Mouse (Mus musculus): ENCODE data around the gene Gm9887.
"Not testable (repeated sequence)": the region's sequence is repeated elsewhere in the genome, so short reads cannot be mapped to it uniquely, and the experiment has no call there.

The Gm9887 gene

GRCm38 (mm10) chr12:69386281-69386732 lies 14.0 kb upstream of the Gm9887 start:
- not testable (repeated sequence) for DNase-seq (ENCODE audit: low read depth, low spot score)

DNA sequence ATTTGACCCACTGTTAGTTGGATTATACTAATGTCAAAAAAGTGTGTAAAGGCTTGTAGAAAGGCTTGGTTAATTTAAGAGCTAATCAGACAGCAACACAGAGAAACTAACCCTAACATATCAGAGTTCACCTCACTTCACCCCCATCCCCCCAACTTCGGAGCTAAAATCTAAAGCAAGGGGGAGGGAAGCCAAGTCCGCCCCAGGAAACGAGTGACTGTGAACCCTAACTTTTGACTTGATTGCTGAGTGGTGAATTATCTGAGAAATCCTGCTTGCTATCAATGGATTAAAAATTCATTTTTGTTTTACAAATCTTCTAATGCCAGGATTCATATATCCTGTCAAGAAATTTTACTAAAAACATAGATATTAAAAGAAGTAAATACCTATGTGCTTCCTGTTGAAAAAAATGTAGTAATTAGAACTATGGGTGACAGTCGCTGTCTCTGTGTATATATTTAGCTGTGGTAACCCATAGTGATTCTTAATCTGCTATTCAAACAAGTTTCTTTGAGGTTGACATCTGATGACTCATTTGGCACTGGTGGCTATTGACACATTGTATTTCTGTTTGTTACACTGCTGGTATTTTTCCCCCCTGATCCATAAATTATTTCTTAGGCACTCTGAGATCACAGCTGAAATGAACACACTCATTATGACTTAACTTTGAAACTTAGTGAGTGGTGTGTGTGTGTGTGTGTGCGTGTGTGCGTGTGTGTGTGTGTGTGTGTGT lies 13.5 kb upstream of the Gm9887 start:
- peak; percentile 67 for DNase-seq (ENCODE audit: low read depth, low spot score)

DNA sequence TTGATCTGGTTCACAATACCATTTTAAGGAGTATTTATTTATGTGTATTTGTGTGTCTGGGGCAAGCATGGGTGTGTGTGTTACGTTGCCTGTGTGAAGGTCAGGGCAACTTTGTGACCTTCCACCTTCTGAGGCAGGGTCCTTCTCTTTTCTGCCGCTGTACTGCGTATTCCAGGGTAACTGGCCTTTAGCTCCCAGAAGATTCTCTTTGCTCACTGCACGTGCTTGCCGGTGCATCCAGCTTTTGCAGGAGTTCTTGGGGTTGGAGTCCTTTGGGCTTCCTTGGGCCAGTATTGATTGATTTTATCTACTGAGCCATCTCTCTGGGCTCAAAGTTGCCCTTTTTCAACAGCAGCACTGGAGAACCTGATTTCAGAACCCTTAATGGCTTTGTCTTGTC lies 12.3 kb upstream of the Gm9887 start:
- no peak for DNase-seq (ENCODE audit: low read depth, low spot score)

GRCm38 (mm10) chr12:69382880-69383279 lies 10.6 kb upstream of the Gm9887 start:
- DNase-seq (ENCODE audit: low read depth, low spot score): no peak

- DNase-seq (ENCODE audit: low read depth, low spot score): no peak
Observed at GRCm38 (mm10) chr12:69378558-69379454, 6.5 kb upstream of the Gm9887 start.

- DNase-seq (ENCODE audit: low read depth, low spot score): not testable (repeated sequence)
Observed at GRCm38 (mm10) chr12:69377636-69378035, 5.4 kb upstream of the Gm9887 start.

DNA sequence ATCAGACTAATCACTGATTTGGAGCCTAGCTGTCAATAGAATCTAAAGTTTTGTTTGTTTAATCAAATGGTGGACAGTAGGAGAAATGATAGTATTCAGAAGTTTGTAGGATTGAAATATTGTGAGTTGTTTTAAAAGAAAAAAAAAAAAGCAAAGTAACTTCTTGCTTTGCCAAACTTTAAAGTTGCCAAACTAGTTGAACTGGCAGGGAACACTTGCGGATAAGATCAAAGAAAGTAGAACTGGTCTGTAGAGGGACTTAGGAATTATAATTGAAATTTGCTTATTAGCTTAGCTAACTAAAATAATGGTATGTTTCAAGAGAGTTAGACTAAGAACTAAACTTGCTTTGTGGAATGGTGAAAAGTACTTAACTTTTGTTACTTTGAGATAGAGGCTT lies 4.9 kb upstream of the Gm9887 start:
- no peak for DNase-seq (ENCODE audit: low read depth, low spot score)

- no peak for DNase-seq (ENCODE audit: low read depth, low spot score)
Observed at GRCm38 (mm10) chr12:69376132-69376531, 3.9 kb upstream of the Gm9887 start.

DNA sequence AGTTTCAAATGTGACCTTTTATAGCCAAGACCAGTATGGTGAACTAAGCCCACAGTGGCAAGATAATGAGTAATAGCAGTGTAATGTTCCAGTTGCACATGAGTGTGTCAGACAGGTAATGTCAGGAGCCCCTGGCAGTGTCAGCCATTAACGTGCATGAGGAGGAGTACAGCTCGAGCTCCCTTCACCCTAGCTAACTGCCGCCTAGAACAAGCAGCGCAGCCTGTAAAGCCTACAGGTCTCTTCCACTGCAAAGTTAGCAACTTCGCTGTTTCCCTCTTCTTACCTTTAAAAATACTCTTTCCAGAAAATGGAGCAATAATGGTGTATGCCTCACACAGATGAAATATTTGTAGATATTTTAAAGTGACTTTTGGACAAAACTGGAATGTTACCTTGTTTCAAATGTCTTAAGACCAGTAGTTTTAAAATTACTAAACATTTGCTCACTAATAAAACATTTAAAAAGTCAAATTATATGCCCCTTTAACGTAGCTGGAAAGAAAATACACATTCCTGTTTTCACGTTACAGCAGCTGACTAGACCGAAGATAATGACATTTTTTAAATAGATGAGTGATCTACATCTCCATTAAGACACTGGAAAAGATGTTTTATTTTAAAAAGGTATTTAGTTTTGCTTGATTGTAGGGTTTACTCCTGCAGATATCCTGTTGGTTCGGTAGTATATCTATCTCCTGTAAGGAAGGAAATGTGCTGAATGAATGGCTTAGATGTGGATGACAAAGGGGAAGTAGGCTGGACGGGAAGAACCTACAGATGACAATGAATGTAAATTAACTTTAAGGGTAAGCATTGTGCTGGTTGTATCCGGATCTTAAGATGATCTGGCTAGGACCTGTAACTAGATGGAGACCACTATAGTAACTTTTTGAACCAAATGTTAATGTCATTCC lies 1.9 kb upstream of the Gm9887 start:
- DNase-seq (ENCODE audit: low read depth, low spot score): peak; percentile 54

- peak; percentile 46 for DNase-seq (ENCODE audit: low read depth, low spot score)
Observed at GRCm38 (mm10) chr12:69372731-69373331, 573 bp upstream of the Gm9887 start.

GRCm38 (mm10) chr12:69371421-69371853 lies 821 bp downstream of the Gm9887 start:
- peak; percentile 84 for DNase-seq (ENCODE audit: low read depth, low spot score)

GRCm38 (mm10) chr12:69370936-69371335 lies 1.3 kb downstream of the Gm9887 start:
- no peak for DNase-seq (ENCODE audit: low read depth, low spot score)

- DNase-seq (ENCODE audit: low read depth, low spot score): no peak
Observed at GRCm38 (mm10) chr12:69367557-69367956, 4.7 kb downstream of the Gm9887 start.

GRCm38 (mm10) chr12:69366424-69366823 lies 5.8 kb downstream of the Gm9887 start:
- peak; percentile 51 for DNase-seq (ENCODE audit: low read depth, low spot score)

GRCm38 (mm10) chr12:69365757-69366156 lies 6.5 kb downstream of the Gm9887 start:
- no peak for DNase-seq (ENCODE audit: low read depth, low spot score)

- DNase-seq (ENCODE audit: low read depth, low spot score): peak; percentile 74
Observed at GRCm38 (mm10) chr12:69363899-69364762, 8.1 kb downstream of the Gm9887 start.

DNA sequence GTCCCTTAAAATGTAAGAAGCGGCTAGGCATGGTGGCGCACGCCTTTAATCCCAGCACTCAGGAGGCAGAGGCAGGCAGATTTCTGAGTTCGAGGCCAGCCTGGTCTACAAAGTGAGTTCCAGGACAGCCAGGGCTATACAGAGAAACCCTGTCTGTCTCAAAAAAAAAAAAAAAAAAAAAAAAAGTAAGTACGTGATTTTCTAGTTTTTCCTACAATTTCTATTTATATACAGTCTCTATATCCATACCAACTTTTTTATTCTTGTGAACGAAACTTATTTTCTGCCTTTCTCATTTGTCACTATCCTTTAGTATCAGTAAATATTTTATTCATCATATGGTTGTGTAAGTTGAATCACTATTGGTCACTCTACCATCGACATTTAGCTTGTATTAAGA lies 9.1 kb downstream of the Gm9887 start:
- DNase-seq (ENCODE audit: low read depth, low spot score): not testable (repeated sequence)

GRCm38 (mm10) chr12:69362388-69362787 lies 9.9 kb downstream of the Gm9887 start:
- peak; percentile 83 for DNase-seq (ENCODE audit: low read depth, low spot score)

- DNase-seq (ENCODE audit: low read depth, low spot score): no peak
Observed at GRCm38 (mm10) chr12:69361919-69362318, 10.3 kb downstream of the Gm9887 start.

Measured in 3T3-L1 (cell line).